Mouse (Mus musculus): ENCODE results near the gene Gpbp1. TPM values are rescaled to one million over a fixed set of nuclear protein-coding genes. Genes with fewer than 3 reads are reported as not detected.

Gene Gpbp1
- total RNA-seq (2014; rRNA removed) (49.3 and 72.4 TPM in 2 replicates), polyA plus RNA-seq (2015; fragmentation: Nextera tagmentation; extraction: Ambion mirVana) (76.8 and 85.3 TPM in 2 replicates)

GRCm38 (mm10) chr13:111489802-111490723 lies at the start of gene Gpbp1:
Gpbp1 (minus strand) TSS chr13:111490111.
- Histone ChIP-seq H3K4me2 (ENCODE audit: low read depth, low read length, poor library complexity, severe bottlenecking) (peak within 1 kb of the TSS; percentile 98), H3K9ac (replicated peaks; ENCODE audit: low read length, poor library complexity, severe bottlenecking) (peak within 1 kb of the TSS; percentile 91), H3K4me3 (ENCODE audit: low read depth, low read length) (peak within 1 kb of the TSS; percentile 92), H3K9me3 (ENCODE audit: low read length) (no peaks in the 10 kb centered on the region), H3K27ac (ENCODE audit: low read depth, low read length) (peak within 1 kb of the TSS; percentile 91), H3K27me3 (ENCODE audit: insufficient read depth, low read length) (peaks cover 15% of the 10 kb centered on the region), H3K4me1 (ENCODE audit: insufficient read depth, low read length) (peaks cover 2% of the 10 kb centered on the region; the same call in 1 of the 2 replicates), H3K36me3 (ENCODE audit: insufficient read depth, low read length) (no peaks in the 10 kb centered on the region)
- WGBS: under 1% methylated on average over 83 of the region's 109 CpGs
- ATAC-seq (ENCODE audit: low FRiP score): peak; percentile 97
- peak; percentile 99 for DNase-seq (ENCODE audit: low spot score)
- no peak for TF ChIP-seq CTCF (IDR thresholded peaks at IDR 0.05)

- 83% methylated on average over 9 of the region's 9 CpGs for WGBS
- H3K4me2 ChIP-seq (ENCODE audit: low read depth, low read length, poor library complexity, severe bottlenecking): no peak overlapping the region
- DNase-seq (ENCODE audit: low spot score) (no peak), ATAC-seq (ENCODE audit: low FRiP score) (no peak)
- H3K4me3 ChIP-seq (ENCODE audit: low read depth, low read length): no peak overlapping the region
- H3K36me3 ChIP-seq (ENCODE audit: insufficient read depth, low read length): no peaks in the 10 kb centered on the region
- H3K9me3 ChIP-seq (ENCODE audit: low read length): no peaks in the 10 kb centered on the region
- H3K4me1 ChIP-seq (ENCODE audit: insufficient read depth, low read length): no peaks in the 10 kb centered on the region
- no peak overlapping the region for H3K9ac ChIP-seq (replicated peaks; ENCODE audit: low read length, poor library complexity, severe bottlenecking)
- TF ChIP-seq CTCF (IDR thresholded peaks at IDR 0.05): no peak
- no peak overlapping the region for H3K27ac ChIP-seq (ENCODE audit: low read depth, low read length)
- no peaks in the 10 kb centered on the region for H3K27me3 ChIP-seq (ENCODE audit: insufficient read depth, low read length)
Observed at GRCm38 (mm10) chr13:111537718-111538117, 47.8 kb upstream of the Gpbp1 start.

DNA sequence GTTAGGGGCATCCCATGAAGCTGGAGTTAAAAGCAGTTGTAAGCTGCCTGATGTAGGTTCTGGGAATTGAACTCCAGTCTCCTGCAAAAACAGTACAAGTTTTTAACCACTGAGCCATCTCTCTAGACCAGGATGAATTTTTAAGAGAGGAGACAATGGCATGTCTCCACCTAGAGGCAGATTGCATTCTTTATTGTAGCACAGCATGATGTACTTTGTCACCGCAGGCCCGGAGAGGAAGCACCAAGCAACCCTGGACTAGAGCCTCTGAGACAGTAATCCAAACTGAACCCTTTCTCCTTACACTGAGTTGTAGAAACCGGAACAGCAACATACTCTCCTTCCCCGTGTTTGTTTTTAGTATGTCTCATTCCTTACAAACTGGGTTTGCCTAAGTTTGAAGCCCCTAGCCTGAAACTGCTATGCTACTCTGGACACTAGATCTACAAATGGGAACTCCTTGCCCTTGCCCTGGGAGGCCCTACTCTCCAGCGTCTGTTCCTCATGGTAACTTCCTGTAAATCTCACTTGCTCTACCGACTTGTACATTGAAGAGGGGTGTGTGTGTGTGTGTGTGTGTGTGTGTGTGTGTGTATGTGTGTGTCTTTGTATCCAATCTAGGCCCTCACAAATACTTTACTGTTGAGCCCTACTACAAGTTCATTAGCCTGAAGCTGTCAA lies 46.4 kb upstream of the Gpbp1 start:
- H3K27ac ChIP-seq (ENCODE audit: low read depth, low read length): no peak overlapping the region
- H3K4me2 ChIP-seq (ENCODE audit: low read depth, low read length, poor library complexity, severe bottlenecking): no peak overlapping the region
- no peak overlapping the region for H3K9ac ChIP-seq (replicated peaks; ENCODE audit: low read length, poor library complexity, severe bottlenecking)
- H3K36me3 ChIP-seq (ENCODE audit: insufficient read depth, low read length): no peaks in the 10 kb centered on the region
- ATAC-seq (ENCODE audit: low FRiP score) (no peak), DNase-seq (ENCODE audit: low spot score) (no peak)
- TF ChIP-seq CTCF (IDR thresholded peaks at IDR 0.05): no peak
- H3K9me3 ChIP-seq (ENCODE audit: low read length): no peaks in the 10 kb centered on the region
- no peaks in the 10 kb centered on the region for H3K4me1 ChIP-seq (ENCODE audit: insufficient read depth, low read length)
- H3K27me3 ChIP-seq (ENCODE audit: insufficient read depth, low read length): no peaks in the 10 kb centered on the region
- H3K4me3 ChIP-seq (ENCODE audit: low read depth, low read length): no peak overlapping the region
- WGBS: 78% methylated on average over 6 of the region's 6 CpGs

GRCm38 (mm10) chr13:111534131-111534530 lies 44.2 kb upstream of the Gpbp1 start:
- DNase-seq (ENCODE audit: low spot score): no peak
- WGBS: 73% methylated on average over 6 of the region's 6 CpGs

GRCm38 (mm10) chr13:111532178-111532948 lies 42.5 kb upstream of the Gpbp1 start:
- peak; percentile 47 for TF ChIP-seq CTCF (IDR thresholded peaks at IDR 0.05)
- DNase-seq (ENCODE audit: low spot score) (no peak), ATAC-seq (ENCODE audit: low FRiP score) (no peak)
- no peaks in the 10 kb centered on the region for H3K4me1 ChIP-seq (ENCODE audit: insufficient read depth, low read length)
- H3K4me3 ChIP-seq (ENCODE audit: low read depth, low read length): no peak overlapping the region
- H3K4me2 ChIP-seq (ENCODE audit: low read depth, low read length, poor library complexity, severe bottlenecking): no peak overlapping the region
- no peaks in the 10 kb centered on the region for H3K36me3 ChIP-seq (ENCODE audit: insufficient read depth, low read length)
- WGBS: 90% methylated on average over 16 of the region's 16 CpGs
- H3K9ac ChIP-seq (replicated peaks; ENCODE audit: low read length, poor library complexity, severe bottlenecking): no peak overlapping the region
- no peak overlapping the region for H3K27ac ChIP-seq (ENCODE audit: low read depth, low read length)
- H3K9me3 ChIP-seq (ENCODE audit: low read length): no peaks in the 10 kb centered on the region
- no peaks in the 10 kb centered on the region for H3K27me3 ChIP-seq (ENCODE audit: insufficient read depth, low read length)

More at GRCm38 (mm10) chr13:111534131-111534530, 44.2 kb upstream of the Gpbp1 start:
- no peak overlapping the region for H3K9ac ChIP-seq (replicated peaks; ENCODE audit: low read length, poor library complexity, severe bottlenecking)
- H3K27me3 ChIP-seq (ENCODE audit: insufficient read depth, low read length): no peaks in the 10 kb centered on the region
- no peak overlapping the region for H3K27ac ChIP-seq (ENCODE audit: low read depth, low read length)
- H3K4me3 ChIP-seq (ENCODE audit: low read depth, low read length): no peak overlapping the region
- no peak for ATAC-seq (ENCODE audit: low FRiP score)
- H3K9me3 ChIP-seq (ENCODE audit: low read length): no peaks in the 10 kb centered on the region
- H3K4me2 ChIP-seq (ENCODE audit: low read depth, low read length, poor library complexity, severe bottlenecking): no peak overlapping the region
- H3K4me1 ChIP-seq (ENCODE audit: insufficient read depth, low read length): no peaks in the 10 kb centered on the region
- H3K36me3 ChIP-seq (ENCODE audit: insufficient read depth, low read length): no peaks in the 10 kb centered on the region
- TF ChIP-seq CTCF (IDR thresholded peaks at IDR 0.05): peak; percentile 42

Data from midbrain, postnatal 0 days (tissue).